Mouse (Mus musculus) intestine, postnatal 0 days (tissue): ENCODE results near the gene Tcaf2. TPM values are rescaled to one million over a fixed set of nuclear protein-coding genes. Genes with fewer than 3 reads are reported as not detected.

ENCODE experiments used
- ATAC-seq: fragments of 200-750 bp; cut with Nextera tagmentation; 2 replicates; pipeline ENCODE4 v1.8.0; 2017; ENCODE audit warnings: mild to moderate bottlenecking, moderate TSS enrichment, moderate library complexity
- H3K27ac ChIP-seq: fragments of 300-500 bp; sonication (generic); 2 replicates; pipeline ENCODE4 v1.5.1; 2014; ENCODE audit warnings: mild to moderate bottlenecking, low read depth, low read length, moderate library complexity
- H3K27me3 ChIP-seq: fragments of 300-500 bp; sonication (generic); replicated peaks from 2 replicates; pipeline ENCODE4 v1.6.1; 2014; ENCODE audit warnings: low read length, mixed read lengths; ENCODE audit not compliant: control insufficient read depth, insufficient read depth
- H3K36me3 ChIP-seq: fragments of 300-500 bp; sonication (generic); 2 replicates; pipeline ENCODE4 v1.6.1; 2014; ENCODE audit warnings: mild to moderate bottlenecking, moderate library complexity; ENCODE audit not compliant: control insufficient read depth, insufficient read depth
- H3K4me1 ChIP-seq: fragments of 300-500 bp; sonication (generic); replicated peaks from 2 replicates; pipeline ENCODE4 v1.6.1; 2014; ENCODE audit warnings: antibody characterized with exemption, low read length, mixed read lengths; ENCODE audit not compliant: control insufficient read depth, insufficient read depth
- H3K4me2 ChIP-seq: fragments of 300-500 bp; sonication (generic); replicated peaks from 2 replicates; pipeline ENCODE4 v1.6.1; 2014; ENCODE audit warnings: low read depth, mild to moderate bottlenecking, moderate library complexity
- H3K4me3 ChIP-seq: fragments of 300-500 bp; sonication (generic); 2 replicates; pipeline ENCODE4 v1.5.1; 2014; ENCODE audit warnings: low read depth, low read length
- H3K9ac ChIP-seq: fragments of 300-500 bp; sonication (generic); 2 replicates; pipeline ENCODE4 v1.6.1; 2014; ENCODE audit warnings: mild to moderate bottlenecking, low read depth, low read length
- H3K9me3 ChIP-seq: fragments of 300-500 bp; sonication (generic); 2 replicates; pipeline ENCODE4 v1.6.1; 2016; ENCODE audit warnings: mixed run types; ENCODE audit not compliant: control insufficient read depth
- CTCF ChIP-seq: sonication (generic); IDR thresholded peaks from 2 replicates; pipeline ENCODE4 v1.5.1; 2016; ENCODE audit warnings: low read depth, mild to moderate bottlenecking, control low read depth, antibody characterized with exemption, moderate library complexity
- WGBS: fragments of 180-500 bp; shearing (Covaris S2); extraction: QIAGEN DNeasy Blood & Tissue Kit; methylation state at CpG from one replicate; pipeline ENCODE4 v1.1.7; 2014; 5-methylcytosine and 5-hydroxymethylcytosine counted together
- polyA plus RNA-seq: library from polyadenylated mRNA; unstranded; fragments of >200 nt; fragmentation: Nextera tagmentation; extraction: Ambion mirVana; gene quantifications from 2 replicates; pipeline ENCODE4 v1.2.1, GENCODE M21; 2015

Gene Tcaf2
- polyA plus RNA-seq, 1 experiment from 2014 or later = 3.4 TPM

GRCm38 (mm10) chr6:42582741-42583487 lies 62.1 kb downstream of the Tcaf2 start:
- no peak for ATAC-seq
- no peak overlapping the region for H3K27ac ChIP-seq
- WGBS = 58% methylated on average over 9 of the region's 9 CpGs

DNA sequence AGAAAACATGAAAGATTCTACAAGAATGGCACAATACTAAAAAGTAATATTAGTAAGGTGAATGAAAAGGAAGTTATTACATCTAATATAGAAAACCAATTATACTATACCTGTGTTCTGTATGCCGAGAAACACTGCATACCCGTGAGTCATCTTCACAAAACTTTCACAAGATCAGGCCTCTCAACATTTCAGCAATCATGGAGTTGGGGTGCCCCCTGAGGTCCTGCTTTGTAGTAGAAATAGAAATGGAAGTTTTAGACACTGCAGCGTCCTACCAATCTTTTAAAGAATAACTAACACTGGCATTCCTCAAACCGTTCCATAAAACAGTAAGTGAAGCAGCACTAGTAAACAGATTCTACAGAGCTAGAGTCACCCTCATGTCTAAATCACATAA lies 66.4 kb downstream of the Tcaf2 start:
- no peak overlapping the region for H3K4me2 ChIP-seq
- no peaks in the 10 kb centered on the region for H3K27me3 ChIP-seq
- 71% methylated on average over 4 of the region's 4 CpGs for WGBS
- H3K9ac ChIP-seq = no peak overlapping the region
- H3K27ac ChIP-seq = no peak overlapping the region
- no peaks in the 10 kb centered on the region for H3K4me1 ChIP-seq
- no peaks in the 10 kb centered on the region for H3K36me3 ChIP-seq
- no peak for ATAC-seq
- TF ChIP-seq CTCF = peak; percentile 28; the same call in 1 of the 2 replicates
- H3K9me3 ChIP-seq = no peaks in the 10 kb centered on the region
- H3K4me3 ChIP-seq = no peak overlapping the region

More at GRCm38 (mm10) chr6:42582741-42583487, 62.1 kb downstream of the Tcaf2 start:
- Histone ChIP-seq H3K4me3 (no peak overlapping the region), H3K9ac (no peak overlapping the region), H3K4me1 (no peaks in the 10 kb centered on the region), H3K9me3 (no peaks in the 10 kb centered on the region), H3K27me3 (no peaks in the 10 kb centered on the region), H3K36me3 (no peaks in the 10 kb centered on the region), H3K4me2 (peak overlapping the region; percentile 30)
- no peak for TF ChIP-seq CTCF

GRCm38 (mm10) chr6:42577433-42577832 lies 67.6 kb downstream of the Tcaf2 start:
- no peak overlapping the region for H3K4me3 ChIP-seq
- TF ChIP-seq CTCF = no peak
- 89% methylated on average over 2 of the region's 2 CpGs for WGBS

More at GRCm38 (mm10) chr6:42577433-42577832, 67.6 kb downstream of the Tcaf2 start:
- ATAC-seq = no peak
- no peak overlapping the region for H3K9ac ChIP-seq
- no peaks in the 10 kb centered on the region for H3K9me3 ChIP-seq
- H3K4me2 ChIP-seq = no peak overlapping the region
- H3K4me1 ChIP-seq = no peaks in the 10 kb centered on the region
- no peak overlapping the region for H3K27ac ChIP-seq
- H3K27me3 ChIP-seq = no peaks in the 10 kb centered on the region
- no peaks in the 10 kb centered on the region for H3K36me3 ChIP-seq

Other genes with a start within 250 kb of the Tcaf2 start
- gene Tas2r143, start 245.0 kb downstream of the Tcaf2 start, polyA plus RNA-seq = not detected in 2 replicates
- gene Tas2r135, start 239.8 kb downstream of the Tcaf2 start, polyA plus RNA-seq = not detected in 2 replicates
- gene Tas2r126, start 210.7 kb downstream of the Tcaf2 start, polyA plus RNA-seq = not detected in 2 replicates
- not detected in 2 replicates for gene Olfr458, start 180.1 kb downstream of the Tcaf2 start, polyA plus RNA-seq
- gene Olfr457, start 168.9 kb downstream of the Tcaf2 start, polyA plus RNA-seq = not detected in 2 replicates
- not detected in 2 replicates for gene Olfr456, start 158.0 kb downstream of the Tcaf2 start, polyA plus RNA-seq
- gene Olfr455, start 97.7 kb downstream of the Tcaf2 start, polyA plus RNA-seq = not detected in 2 replicates
- gene Tcaf3, start 47.6 kb downstream of the Tcaf2 start, polyA plus RNA-seq = not detected in 2 replicates
- gene Tcaf1, start 64.8 kb upstream of the Tcaf2 start, polyA plus RNA-seq = 18.6 and 19.9 TPM in 2 replicates
- not detected in 2 replicates for gene Olfr453, start 94.1 kb upstream of the Tcaf2 start, polyA plus RNA-seq
- gene Olfr38, start 111.2 kb upstream of the Tcaf2 start, polyA plus RNA-seq = not detected in 2 replicates
- not detected in 2 replicates for gene Olfr452, start 139.8 kb upstream of the Tcaf2 start, polyA plus RNA-seq
- not detected in 2 replicates for gene Olfr450, start 166.7 kb upstream of the Tcaf2 start, polyA plus RNA-seq
- gene Olfr449, start 189.1 kb upstream of the Tcaf2 start, polyA plus RNA-seq = not detected in 2 replicates
- gene Olfr448, start 245.2 kb upstream of the Tcaf2 start, polyA plus RNA-seq = not detected in 2 replicates